Mouse (Mus musculus): ENCODE measurements around the gene Bora. TPM values are rescaled to one million over a fixed set of nuclear protein-coding genes. Genes with fewer than 3 reads are reported as not detected.
A peak's percentile ranks its signal among the peaks of the same experiment; 100 is the strongest.

Gene Bora
- polyA plus RNA-seq (2014; fragmentation: Nextera tagmentation; extraction: Ambion mirVana) = 58.8 and 71.3 TPM in 2 replicates

- WGBS = under 1% methylated on average over 53 of the region's 81 CpGs
- no peaks in the 10 kb centered on the region for H3K36me3 ChIP-seq (ENCODE audit: control insufficient read depth, insufficient read depth, low read length)
- ATAC-seq (ENCODE audit: low FRiP score) (peak; percentile 97), DNase-seq (ENCODE audit: low spot score) (peak; percentile 94)
- peak within 1 kb of the TSS; percentile 88 for H3K27ac ChIP-seq (ENCODE audit: low read depth, low read length)
- peak within 1 kb of the TSS; percentile 97 for H3K4me3 ChIP-seq (ENCODE audit: low read depth, low read length)
- H3K4me1 ChIP-seq (replicated peaks; ENCODE audit: control insufficient read depth, insufficient read depth, low read length) = peaks cover 8% of the 10 kb centered on the region
- peak within 1 kb of the TSS; percentile 95 for H3K9ac ChIP-seq (ENCODE audit: low read depth, low read length)
- peak within 1 kb of the TSS; percentile 55 for H3K4me2 ChIP-seq (replicated peaks; ENCODE audit: low read depth, low read length)
- no peaks in the 10 kb centered on the region for H3K27me3 ChIP-seq (ENCODE audit: control insufficient read depth, insufficient read depth, low read length)
- H3K9me3 ChIP-seq (ENCODE audit: control insufficient read depth, low read length) = no peaks in the 10 kb centered on the region
Measured at GRCm38 (mm10) chr14:99046031-99046781, at the start of gene Bora, which contains the start of gene Mzt1. TSS of gene Bora (plus strand) at chr14:99046222. TSS of gene Mzt1 (minus strand) at chr14:99046134.

GRCm38 (mm10) chr14:99010224-99010919 is 35.6 kb upstream of the Bora start:
- WGBS = 82% methylated on average over 8 of the region's 8 CpGs
- H3K9ac ChIP-seq (ENCODE audit: low read depth, low read length) = no peak overlapping the region
- no peak overlapping the region for H3K27ac ChIP-seq (ENCODE audit: low read depth, low read length)
- DNase-seq (ENCODE audit: low spot score) (no peak), ATAC-seq (ENCODE audit: low FRiP score) (no peak)
- no peaks in the 10 kb centered on the region for H3K9me3 ChIP-seq (ENCODE audit: control insufficient read depth, low read length)
- no peaks in the 10 kb centered on the region for H3K36me3 ChIP-seq (ENCODE audit: control insufficient read depth, insufficient read depth, low read length)
- H3K4me2 ChIP-seq (replicated peaks; ENCODE audit: low read depth, low read length) = no peak overlapping the region
- no peaks in the 10 kb centered on the region for H3K27me3 ChIP-seq (ENCODE audit: control insufficient read depth, insufficient read depth, low read length)
- no peaks in the 10 kb centered on the region for H3K4me1 ChIP-seq (replicated peaks; ENCODE audit: control insufficient read depth, insufficient read depth, low read length)
- no peak overlapping the region for H3K4me3 ChIP-seq (ENCODE audit: low read depth, low read length)

GRCm38 (mm10) chr14:99010920-99011313 is 35.1 kb upstream of the Bora start:
- WGBS = 87% methylated on average over 2 of the region's 2 CpGs
- no peaks in the 10 kb centered on the region for H3K36me3 ChIP-seq (ENCODE audit: control insufficient read depth, insufficient read depth, low read length)
- no peak overlapping the region for H3K9ac ChIP-seq (ENCODE audit: low read depth, low read length)
- H3K4me3 ChIP-seq (ENCODE audit: low read depth, low read length) = no peak overlapping the region
- H3K4me2 ChIP-seq (replicated peaks; ENCODE audit: low read depth, low read length) = no peak overlapping the region
- no peaks in the 10 kb centered on the region for H3K27me3 ChIP-seq (ENCODE audit: control insufficient read depth, insufficient read depth, low read length)
- no peaks in the 10 kb centered on the region for H3K4me1 ChIP-seq (replicated peaks; ENCODE audit: control insufficient read depth, insufficient read depth, low read length)
- no peaks in the 10 kb centered on the region for H3K9me3 ChIP-seq (ENCODE audit: control insufficient read depth, low read length)
- ATAC-seq (ENCODE audit: low FRiP score) = no peak
- no peak overlapping the region for H3K27ac ChIP-seq (ENCODE audit: low read depth, low read length)
- DNase-seq (ENCODE audit: low spot score) = no peak

- no peak overlapping the region for H3K4me3 ChIP-seq (ENCODE audit: low read depth, low read length)
- 92% methylated on average over 7 of the region's 7 CpGs for WGBS
- no peaks in the 10 kb centered on the region for H3K9me3 ChIP-seq (ENCODE audit: control insufficient read depth, low read length)
- H3K27ac ChIP-seq (ENCODE audit: low read depth, low read length) = no peak overlapping the region
- no peaks in the 10 kb centered on the region for H3K36me3 ChIP-seq (ENCODE audit: control insufficient read depth, insufficient read depth, low read length)
- no peak for DNase-seq (ENCODE audit: low spot score)
- H3K27me3 ChIP-seq (ENCODE audit: control insufficient read depth, insufficient read depth, low read length) = no peaks in the 10 kb centered on the region
- no peak overlapping the region for H3K9ac ChIP-seq (ENCODE audit: low read depth, low read length)
- H3K4me2 ChIP-seq (replicated peaks; ENCODE audit: low read depth, low read length) = no peak overlapping the region
- no peak for ATAC-seq (ENCODE audit: low FRiP score)
- no peaks in the 10 kb centered on the region for H3K4me1 ChIP-seq (replicated peaks; ENCODE audit: control insufficient read depth, insufficient read depth, low read length)
Measured at GRCm38 (mm10) chr14:99018691-99019090, 27.3 kb upstream of the Bora start.

- Histone ChIP-seq H3K4me3 (ENCODE audit: low read depth, low read length) (no peak overlapping the region), H3K27ac (ENCODE audit: low read depth, low read length) (no peak overlapping the region), H3K4me1 (replicated peaks; ENCODE audit: control insufficient read depth, insufficient read depth, low read length) (no peaks in the 10 kb centered on the region), H3K27me3 (ENCODE audit: control insufficient read depth, insufficient read depth, low read length) (no peaks in the 10 kb centered on the region), H3K36me3 (ENCODE audit: control insufficient read depth, insufficient read depth, low read length) (no peaks in the 10 kb centered on the region), H3K9me3 (ENCODE audit: control insufficient read depth, low read length) (no peaks in the 10 kb centered on the region), H3K9ac (ENCODE audit: low read depth, low read length) (no peak overlapping the region), H3K4me2 (replicated peaks; ENCODE audit: low read depth, low read length) (no peak overlapping the region)
- ATAC-seq (ENCODE audit: low FRiP score) (no peak), DNase-seq (ENCODE audit: low spot score) (no peak)
- 66% methylated on average over 10 of the region's 10 CpGs for WGBS
Measured at GRCm38 (mm10) chr14:99019136-99019808, 26.8 kb upstream of the Bora start.

GRCm38 (mm10) chr14:99022346-99023086 is 23.5 kb upstream of the Bora start:
- ATAC-seq (ENCODE audit: low FRiP score) (no peak), DNase-seq (ENCODE audit: low spot score) (peak; percentile 20)
- 51% methylated on average over 12 of the region's 12 CpGs for WGBS
- Histone ChIP-seq H3K4me1 (replicated peaks; ENCODE audit: control insufficient read depth, insufficient read depth, low read length) (no peaks in the 10 kb centered on the region), H3K4me2 (replicated peaks; ENCODE audit: low read depth, low read length) (0 out of 2 replicates have a peak overlapping the region, but pooled peaks have one; percentile 19), H3K9me3 (ENCODE audit: control insufficient read depth, low read length) (no peaks in the 10 kb centered on the region), H3K4me3 (ENCODE audit: low read depth, low read length) (0 out of 2 replicates have a peak overlapping the region, but pooled peaks have one; percentile 13), H3K27me3 (ENCODE audit: control insufficient read depth, insufficient read depth, low read length) (no peaks in the 10 kb centered on the region), H3K9ac (ENCODE audit: low read depth, low read length) (no peak overlapping the region), H3K27ac (ENCODE audit: low read depth, low read length) (no peak overlapping the region), H3K36me3 (ENCODE audit: control insufficient read depth, insufficient read depth, low read length) (no peaks in the 10 kb centered on the region)

GRCm38 (mm10) chr14:99029987-99030386 is 16.0 kb upstream of the Bora start:
- no peak for DNase-seq (ENCODE audit: low spot score)
- no peak overlapping the region for H3K9ac ChIP-seq (ENCODE audit: low read depth, low read length)
- 79% methylated on average over 5 of the region's 5 CpGs for WGBS
- no peaks in the 10 kb centered on the region for H3K4me1 ChIP-seq (replicated peaks; ENCODE audit: control insufficient read depth, insufficient read depth, low read length)
- H3K36me3 ChIP-seq (ENCODE audit: control insufficient read depth, insufficient read depth, low read length) = no peaks in the 10 kb centered on the region
- H3K27ac ChIP-seq (ENCODE audit: low read depth, low read length) = no peak overlapping the region
- ATAC-seq (ENCODE audit: low FRiP score) = peak; percentile 31; the same call in 1 of the 2 replicates
- no peaks in the 10 kb centered on the region for H3K27me3 ChIP-seq (ENCODE audit: control insufficient read depth, insufficient read depth, low read length)
- no peaks in the 10 kb centered on the region for H3K9me3 ChIP-seq (ENCODE audit: control insufficient read depth, low read length)
- no peak overlapping the region for H3K4me3 ChIP-seq (ENCODE audit: low read depth, low read length)
- no peak overlapping the region for H3K4me2 ChIP-seq (replicated peaks; ENCODE audit: low read depth, low read length)

- H3K27ac ChIP-seq (ENCODE audit: low read depth, low read length) = no peak overlapping the region
- H3K4me1 ChIP-seq (replicated peaks; ENCODE audit: control insufficient read depth, insufficient read depth, low read length) = no peaks in the 10 kb centered on the region
- H3K27me3 ChIP-seq (ENCODE audit: control insufficient read depth, insufficient read depth, low read length) = no peaks in the 10 kb centered on the region
- DNase-seq (ENCODE audit: low spot score) (no peak), ATAC-seq (ENCODE audit: low FRiP score) (0 out of 2 replicates have a peak, but pooled peaks have one; percentile 23)
- H3K4me2 ChIP-seq (replicated peaks; ENCODE audit: low read depth, low read length) = no peak overlapping the region
- H3K9ac ChIP-seq (ENCODE audit: low read depth, low read length) = no peak overlapping the region
- H3K36me3 ChIP-seq (ENCODE audit: control insufficient read depth, insufficient read depth, low read length) = no peaks in the 10 kb centered on the region
- no peak overlapping the region for H3K4me3 ChIP-seq (ENCODE audit: low read depth, low read length)
- 84% methylated on average over 5 of the region's 5 CpGs for WGBS
- no peaks in the 10 kb centered on the region for H3K9me3 ChIP-seq (ENCODE audit: control insufficient read depth, low read length)
Measured at GRCm38 (mm10) chr14:99031337-99031873, 14.6 kb upstream of the Bora start.
